Mouse (Mus musculus): ENCODE measurements around the gene Pax5. TPM values are rescaled to one million over a fixed set of nuclear protein-coding genes. Genes with fewer than 3 reads are reported as not detected.

Gene Pax5
- total RNA-seq, 2 experiments from 2014 or later, result not detected

GRCm38 (mm10) chr4:44614066-44614667 lies 96.1 kb downstream of the Pax5 start:
- ATAC-seq (replicated peaks; ENCODE audit: poor library complexity, severe bottlenecking), result no peak

- no peak for ATAC-seq (replicated peaks; ENCODE audit: poor library complexity, severe bottlenecking)
These were observed 97.9 kb downstream of the Pax5 start for GRCm38 (mm10) chr4:44612392-44612791.

DNA sequence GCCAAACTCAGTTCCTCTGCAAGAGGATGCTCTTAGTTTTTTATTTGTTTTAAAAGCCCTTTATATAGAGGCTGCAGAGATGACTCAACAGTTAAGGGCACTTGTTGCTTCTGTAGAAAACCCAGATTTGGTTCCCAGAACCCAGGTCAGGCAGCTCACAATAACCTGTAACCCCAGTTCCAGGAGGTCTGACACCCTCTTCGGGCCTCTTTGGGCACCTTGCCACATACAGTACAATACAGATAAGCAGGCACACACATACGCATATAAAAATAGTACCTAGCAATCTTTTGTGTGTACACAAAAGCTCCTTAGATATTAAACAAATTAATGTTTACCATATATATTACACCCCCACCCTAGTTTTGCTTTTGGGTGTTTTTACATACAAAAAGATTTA lies 104.8 kb downstream of the Pax5 start:
- ATAC-seq (replicated peaks; ENCODE audit: poor library complexity, severe bottlenecking), result no peak

DNA sequence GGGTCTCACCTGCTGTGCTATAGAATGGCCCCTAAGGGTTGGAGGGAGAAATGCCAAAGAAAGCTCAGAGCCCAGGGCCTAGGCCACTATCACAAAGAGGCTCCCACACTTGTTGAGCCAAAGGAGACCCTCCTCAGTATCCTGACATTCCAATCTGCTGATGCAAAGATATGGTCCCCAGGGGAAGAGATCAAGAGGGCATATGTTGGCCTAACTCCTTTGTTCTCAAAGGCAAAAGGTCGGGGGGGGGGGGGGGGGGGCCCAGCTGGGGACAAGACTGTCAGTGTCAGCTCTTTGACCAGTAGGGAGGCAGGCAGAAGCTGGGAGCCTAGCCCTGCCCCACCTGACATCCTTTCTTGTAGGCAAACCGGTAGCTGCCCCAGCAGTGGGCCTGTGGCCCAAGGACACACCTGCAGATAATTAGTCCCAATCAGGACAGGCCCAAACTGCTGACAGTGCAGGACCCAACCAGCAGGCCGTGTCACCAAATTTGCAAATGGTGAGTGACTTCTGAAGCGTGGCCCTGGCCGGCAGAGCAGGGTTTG lies 108.0 kb downstream of the Pax5 start:
- no peak for ATAC-seq (replicated peaks; ENCODE audit: poor library complexity, severe bottlenecking)

- ATAC-seq (replicated peaks; ENCODE audit: poor library complexity, severe bottlenecking), result no peak
These were observed 108.9 kb downstream of the Pax5 start for GRCm38 (mm10) chr4:44601370-44601769.

DNA sequence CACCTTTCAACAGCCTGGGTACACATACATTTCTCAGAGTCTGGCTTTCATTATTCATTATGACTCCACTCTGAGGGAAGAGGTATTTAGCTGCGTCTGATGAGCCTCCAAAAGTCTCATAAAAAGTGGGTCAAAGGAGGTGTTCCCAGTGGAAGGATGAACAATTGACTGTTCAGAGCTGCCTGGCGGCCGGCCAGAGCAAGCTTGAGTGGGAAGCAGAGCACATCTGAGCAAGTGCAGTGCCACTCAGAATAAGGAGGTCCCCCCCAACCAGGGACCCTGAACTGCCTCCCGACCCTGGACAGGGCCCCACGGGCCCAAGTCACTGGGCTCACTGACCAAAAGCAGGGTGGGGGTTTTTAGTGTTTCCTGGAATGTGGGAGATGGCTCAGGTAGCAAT lies 109.4 kb downstream of the Pax5 start:
- ATAC-seq (replicated peaks; ENCODE audit: poor library complexity, severe bottlenecking), result no peak

DNA sequence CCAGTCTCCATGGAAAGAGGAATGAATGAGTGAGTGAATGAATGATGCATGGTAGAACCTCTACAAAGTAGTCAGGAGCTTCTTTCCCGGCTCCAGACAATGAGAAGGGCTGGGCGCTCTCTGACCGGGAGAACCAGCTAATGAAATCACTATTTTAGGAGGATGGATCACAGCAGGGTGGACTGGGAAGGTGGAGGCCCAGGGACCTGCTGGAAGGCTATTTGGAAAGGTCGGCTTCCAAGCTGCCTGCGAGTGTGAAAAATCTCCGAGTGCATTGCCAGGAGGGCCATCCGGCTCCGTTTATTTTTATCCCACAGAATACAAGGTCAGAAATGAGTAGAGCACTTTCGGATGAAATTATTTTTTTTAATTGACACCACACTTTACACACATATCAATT lies 112.3 kb downstream of the Pax5 start:
- no peak for ATAC-seq (replicated peaks; ENCODE audit: poor library complexity, severe bottlenecking)

- no peak for ATAC-seq (replicated peaks; ENCODE audit: poor library complexity, severe bottlenecking)
These were observed 117.2 kb downstream of the Pax5 start for GRCm38 (mm10) chr4:44593091-44593490.

DNA sequence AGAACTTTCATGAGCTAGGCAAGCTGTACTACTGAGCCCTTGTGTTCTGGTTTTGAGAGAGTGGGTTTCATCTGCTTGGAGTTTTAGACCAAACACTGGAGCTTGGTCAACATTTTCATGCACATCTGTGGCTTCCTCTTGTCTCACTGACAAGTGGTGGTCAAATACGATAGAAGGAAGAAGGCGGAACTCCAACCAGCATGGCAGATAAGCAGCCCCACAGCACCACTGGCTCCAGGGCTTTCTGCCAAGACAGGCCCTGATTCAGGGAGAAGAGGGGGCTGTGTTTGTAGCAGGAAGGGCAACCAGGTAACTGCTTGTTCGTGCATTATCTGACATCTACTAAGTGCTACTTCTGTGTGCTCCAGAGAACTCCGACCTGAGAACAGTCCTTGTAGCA lies 127.6 kb downstream of the Pax5 start:
- no peak for ATAC-seq (replicated peaks; ENCODE audit: poor library complexity, severe bottlenecking)

- ATAC-seq (replicated peaks; ENCODE audit: poor library complexity, severe bottlenecking), result no peak
These were observed 131.7 kb downstream of the Pax5 start for GRCm38 (mm10) chr4:44578591-44578990.

DNA sequence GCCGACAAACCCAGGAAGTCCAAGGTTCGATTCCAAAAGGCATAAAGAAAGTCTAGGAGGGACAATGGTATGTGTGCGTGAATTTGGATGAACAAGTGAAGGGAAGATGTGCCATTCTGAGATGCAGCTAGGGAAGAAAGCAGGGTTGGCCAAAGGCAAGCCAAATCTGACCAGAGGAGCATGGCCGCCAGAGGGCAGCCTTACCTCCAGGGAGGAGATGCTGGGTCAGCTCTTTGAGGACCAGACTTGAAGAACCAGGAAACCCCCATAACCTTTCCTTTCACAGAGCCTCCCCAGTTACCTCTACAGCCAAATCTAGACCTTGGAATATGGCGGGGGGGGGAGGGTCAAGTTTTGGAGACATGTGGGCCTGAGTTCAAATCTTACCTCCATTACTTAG lies 133.0 kb downstream of the Pax5 start:
- no peak for ATAC-seq (replicated peaks; ENCODE audit: poor library complexity, severe bottlenecking)

GRCm38 (mm10) chr4:44576786-44577185 lies 133.5 kb downstream of the Pax5 start:
- no peak for ATAC-seq (replicated peaks; ENCODE audit: poor library complexity, severe bottlenecking)

DNA sequence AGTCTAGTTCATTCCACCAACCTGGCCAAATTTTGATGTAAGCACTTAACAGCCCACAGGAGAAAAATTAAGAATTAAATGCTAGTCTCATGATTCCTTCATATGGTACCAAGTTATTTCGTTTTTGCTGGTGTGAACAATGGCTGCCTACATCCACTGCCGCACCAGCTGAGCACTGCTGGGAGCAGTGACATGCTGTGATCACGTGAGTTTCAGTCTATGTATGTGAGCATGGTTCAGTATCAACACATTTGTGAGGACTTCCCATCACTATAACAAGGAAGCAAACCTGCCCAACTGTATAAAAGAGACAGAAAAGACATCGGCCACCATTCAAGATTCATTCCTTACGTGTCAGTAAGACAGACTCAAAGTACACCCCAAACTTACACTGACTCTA lies 137.3 kb downstream of the Pax5 start:
- no peak for ATAC-seq (replicated peaks; ENCODE audit: poor library complexity, severe bottlenecking)

- ATAC-seq (replicated peaks; ENCODE audit: poor library complexity, severe bottlenecking), result no peak
These were observed 137.9 kb downstream of the Pax5 start for GRCm38 (mm10) chr4:44572373-44572772.

DNA sequence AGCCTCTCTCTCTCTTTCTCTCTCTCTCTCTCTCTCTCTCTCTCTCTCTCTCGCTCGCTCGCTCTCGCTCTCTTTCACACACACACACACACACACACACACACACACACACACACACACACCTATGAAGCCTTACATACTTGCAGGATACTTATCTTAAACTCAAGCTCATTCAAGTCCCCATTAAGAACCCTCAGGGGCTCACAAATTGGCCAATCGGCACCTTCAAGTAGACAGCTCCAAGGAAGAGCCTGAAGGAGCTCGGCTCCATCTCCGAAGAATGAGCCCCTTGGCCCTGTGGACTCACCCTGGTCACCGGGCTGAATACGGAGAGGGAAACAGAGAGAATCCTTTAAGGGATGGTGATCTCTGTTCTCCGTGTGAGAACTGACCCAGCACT lies 141.1 kb downstream of the Pax5 start:
- ATAC-seq (replicated peaks; ENCODE audit: poor library complexity, severe bottlenecking), result no peak

GRCm38 (mm10) chr4:44568666-44569065 lies 141.6 kb downstream of the Pax5 start:
- no peak for ATAC-seq (replicated peaks; ENCODE audit: poor library complexity, severe bottlenecking)

GRCm38 (mm10) chr4:44566401-44566800 lies 143.9 kb downstream of the Pax5 start:
- no peak for ATAC-seq (replicated peaks; ENCODE audit: poor library complexity, severe bottlenecking)

DNA sequence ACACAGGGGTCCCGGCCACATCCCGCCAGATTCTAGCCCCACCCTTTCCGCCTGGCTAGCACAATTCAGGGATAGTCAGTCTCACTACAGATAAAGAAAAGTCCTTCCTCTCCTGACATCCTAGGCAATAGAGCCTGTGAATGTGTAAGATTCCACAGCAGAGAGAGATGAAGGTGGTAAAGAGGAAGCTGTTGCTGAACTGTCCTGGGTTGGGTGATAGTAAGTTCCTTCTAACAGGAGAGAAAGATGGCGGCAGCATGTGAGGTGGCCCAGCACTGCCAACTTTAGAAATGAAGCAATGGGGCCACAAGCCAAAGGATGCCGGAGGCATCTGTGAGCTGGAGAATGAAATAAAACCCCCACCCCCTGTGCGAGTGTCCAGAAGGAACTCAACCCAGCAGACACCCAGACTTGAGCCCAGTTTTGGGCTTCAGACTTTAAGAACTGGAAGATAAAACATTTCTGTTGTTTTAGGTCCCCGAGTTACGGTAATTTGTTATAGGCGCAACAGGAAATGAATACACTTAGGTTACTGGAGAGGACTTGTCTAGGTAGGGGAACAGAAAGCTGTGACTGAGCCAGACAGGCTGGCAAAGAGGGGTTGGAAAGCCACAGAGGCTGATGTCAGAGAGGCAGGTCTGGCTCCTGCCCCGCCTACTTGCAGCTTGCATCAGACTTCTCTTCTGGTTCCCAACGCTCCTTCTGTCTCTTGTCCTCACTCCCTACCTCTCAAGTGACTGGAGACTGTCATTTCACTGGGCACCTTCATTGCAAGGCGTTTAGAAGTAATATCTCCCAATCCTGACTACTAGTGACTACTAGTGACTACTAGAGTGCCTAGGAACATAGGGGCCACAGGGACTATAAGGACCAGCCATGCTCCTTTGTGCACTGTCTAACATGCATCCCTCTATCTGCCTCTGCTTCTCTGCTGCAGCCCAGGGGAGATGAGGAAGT lies 144.9 kb downstream of the Pax5 start:
- ATAC-seq (replicated peaks; ENCODE audit: poor library complexity, severe bottlenecking), result peak; percentile 68

- peak; percentile 61 for ATAC-seq (replicated peaks; ENCODE audit: poor library complexity, severe bottlenecking)
These were observed 145.7 kb downstream of the Pax5 start for GRCm38 (mm10) chr4:44564602-44565001.

DNA sequence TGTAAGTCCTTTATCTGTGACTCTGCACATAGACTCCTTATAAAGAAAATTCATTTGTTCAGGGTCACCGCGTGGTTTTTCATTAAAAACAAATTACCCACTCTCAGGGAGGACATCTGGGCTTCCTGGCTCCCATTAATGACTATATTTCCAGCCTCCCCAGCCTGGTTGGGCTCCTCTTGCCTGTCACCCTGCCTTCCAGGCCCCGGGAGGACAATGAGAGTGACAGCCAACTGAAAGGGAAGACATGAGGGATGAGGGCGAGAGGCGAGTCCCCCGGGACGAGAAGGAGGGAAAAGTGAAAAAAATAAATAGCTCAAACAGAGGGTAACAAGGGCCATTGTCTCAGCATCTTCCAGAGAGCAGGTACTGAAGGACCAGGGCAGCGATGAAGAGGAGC lies 149.3 kb downstream of the Pax5 start:
- ATAC-seq (replicated peaks; ENCODE audit: poor library complexity, severe bottlenecking), result no peak

DNA sequence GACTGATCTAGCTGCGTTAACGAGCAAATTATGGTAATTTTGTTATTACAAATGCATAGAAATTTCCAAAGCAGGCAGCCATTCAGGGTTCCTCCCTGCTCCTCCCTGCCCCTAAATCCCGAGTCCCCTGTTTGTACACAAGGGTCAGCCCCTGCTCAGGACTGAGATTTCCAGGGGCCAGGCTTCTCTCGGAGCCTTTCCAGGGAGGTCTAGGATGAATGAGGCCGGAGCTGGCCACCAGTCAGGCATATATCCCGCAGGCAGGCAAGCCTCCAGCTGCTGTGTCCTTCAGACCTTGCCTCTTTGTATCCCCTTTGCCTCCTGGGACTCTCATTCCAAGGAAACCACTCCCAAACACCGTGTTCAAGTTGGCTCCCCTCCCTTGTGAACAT lies 151.7 kb downstream of the Pax5 start:
- ATAC-seq (replicated peaks; ENCODE audit: poor library complexity, severe bottlenecking), result no peak
